In the genomic region with DNA sequence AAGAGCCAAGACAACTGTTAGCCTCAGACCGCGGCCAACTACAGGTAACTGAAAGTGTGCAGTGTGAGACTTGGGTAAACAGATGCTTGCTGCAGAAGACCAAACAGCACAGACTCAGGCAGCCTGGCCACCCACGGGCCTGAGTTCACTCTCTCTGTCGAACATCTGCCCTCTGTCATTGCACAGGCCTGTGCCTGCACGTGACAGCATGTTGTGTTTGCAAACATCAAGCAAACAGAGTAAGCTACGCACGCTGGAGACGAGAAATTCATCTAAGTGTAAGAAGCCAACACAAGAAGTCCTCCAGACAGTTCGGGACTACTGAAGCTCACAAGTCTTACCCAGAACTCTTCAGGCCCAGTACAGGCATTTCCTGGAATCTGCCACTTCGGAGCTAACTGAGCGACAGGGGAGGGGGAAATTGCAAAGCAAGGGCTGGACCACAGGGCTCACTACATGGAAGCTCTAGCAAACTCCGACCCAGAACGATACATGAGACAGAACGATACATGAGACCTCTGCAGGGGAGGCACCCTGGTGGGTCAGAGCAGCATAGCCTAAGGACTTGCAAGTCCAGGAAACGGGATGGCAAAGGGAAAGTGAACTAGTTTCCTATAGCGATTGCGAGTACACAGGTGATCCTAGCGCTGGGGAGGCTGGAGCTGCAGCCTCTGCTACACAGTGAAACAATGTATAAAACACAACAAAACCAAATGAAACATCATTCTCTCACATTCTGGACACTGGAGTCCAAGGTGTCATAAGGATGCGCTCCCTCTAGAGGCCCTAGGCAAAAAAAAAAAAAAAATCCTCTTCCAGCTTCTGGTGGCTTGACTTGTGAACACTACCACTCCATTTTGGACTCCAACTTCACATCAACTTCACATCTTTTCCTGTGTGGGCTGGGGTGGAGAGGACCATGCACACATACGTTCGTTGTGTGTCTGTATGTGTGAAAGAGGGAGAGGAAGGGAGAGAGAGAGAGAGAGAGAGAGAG, we compare ENCODE assay signal across 17 mouse cellular contexts. TPM values are rescaled to one million over a fixed set of nuclear protein-coding genes. Genes with fewer than 3 reads are reported as not detected.
DNase-seq lines count a peak whose midpoint lies in the region; ATAC-seq and TF ChIP-seq lines count a peak whose summit lies in the region.
"Had no signal": no experiment of that assay in that cellular context is flagged by ENCODE, and none has a peak within 500 bp of the region (broad histone marks: within the 10 kb centered on the region; RNA-seq: fewer than 3 reads in every experiment).

No protein-coding gene starts in this region.

- no peaks in the 10 kb centered on the region for H3K27me3 ChIP-seq in forebrain, embryonic 14.5 days (replicated peaks; ENCODE audit: control insufficient read depth, insufficient read depth, low read length)
- H3K27me3 ChIP-seq in forebrain, embryonic 10.5 days (ENCODE audit: poor library complexity, severe bottlenecking) = peaks cover 13% of the 10 kb centered on the region; the same call in 1 of the 2 replicates
- no peaks in the 10 kb centered on the region for H3K27me3 ChIP-seq in embryonic facial prominence, embryonic 11.5 days (ENCODE audit: control insufficient read depth, insufficient read depth, low read length)
- H3K27me3 ChIP-seq in lung, postnatal 0 days (replicated peaks; ENCODE audit: insufficient read depth, low read length) = no peaks in the 10 kb centered on the region
- peaks cover 79% of the 10 kb centered on the region for H3K27me3 ChIP-seq in midbrain, embryonic 10.5 days (ENCODE audit: low read depth, poor library complexity, severe bottlenecking)
- no peaks in the 10 kb centered on the region for H3K27me3 ChIP-seq in midbrain, embryonic 15.5 days (replicated peaks)
- H3K27me3 ChIP-seq: embryonic facial prominence, embryonic 15.5 days; neural tube, embryonic 13.5 days; stomach, embryonic 15.5 days had no signal

- no peaks in the 10 kb centered on the region for H3K9me3 ChIP-seq in forebrain, embryonic 14.5 days (replicated peaks; ENCODE audit: control insufficient read depth, low read length)
- H3K9me3 ChIP-seq in forebrain, embryonic 10.5 days = peaks cover 18% of the 10 kb centered on the region; the same call in 1 of the 2 replicates
- no peaks in the 10 kb centered on the region for H3K9me3 ChIP-seq in embryonic facial prominence, embryonic 11.5 days (replicated peaks; ENCODE audit: control insufficient read depth, low read length)
- H3K9me3 ChIP-seq in lung, postnatal 0 days (ENCODE audit: low read length) = no peaks in the 10 kb centered on the region
- H3K9me3 ChIP-seq in midbrain, embryonic 10.5 days (replicated peaks) = peaks cover 12% of the 10 kb centered on the region; the same call in 1 of the 2 replicates
- no peaks in the 10 kb centered on the region for H3K9me3 ChIP-seq in midbrain, embryonic 15.5 days
- H3K9me3 ChIP-seq: embryonic facial prominence, embryonic 15.5 days; stomach, embryonic 15.5 days had no signal

- no peak for TF ChIP-seq EP300 in lung, postnatal 0 days (IDR thresholded peaks at IDR 0.05)

- H3K4me1 ChIP-seq in forebrain, embryonic 14.5 days (ENCODE audit: control insufficient read depth, insufficient read depth, low read length) = peaks cover 8% of the 10 kb centered on the region; the same call in 1 of the 2 replicates
- peaks cover 40% of the 10 kb centered on the region for H3K4me1 ChIP-seq in forebrain, embryonic 10.5 days
- H3K4me1 ChIP-seq in embryonic facial prominence, embryonic 11.5 days (ENCODE audit: control insufficient read depth, insufficient read depth, low read length) = no peaks in the 10 kb centered on the region
- H3K4me1 ChIP-seq in lung, postnatal 0 days (ENCODE audit: insufficient read depth, low read depth, low read length) = peaks cover 5% of the 10 kb centered on the region; the same call in 1 of the 2 replicates
- H3K4me1 ChIP-seq in midbrain, embryonic 10.5 days = peaks cover 21% of the 10 kb centered on the region
- H3K4me1 ChIP-seq in midbrain, embryonic 15.5 days = peaks cover 9% of the 10 kb centered on the region; the same call in 1 of the 2 replicates

- no peak overlapping the region for H3K27ac ChIP-seq in forebrain, embryonic 14.5 days (ENCODE audit: low read depth, low read length)
- no peak overlapping the region for H3K27ac ChIP-seq in forebrain, embryonic 10.5 days
- H3K27ac ChIP-seq in embryonic facial prominence, embryonic 11.5 days (replicated peaks; ENCODE audit: low read depth, low read length) = no peak overlapping the region
- H3K27ac ChIP-seq in lung, postnatal 0 days (ENCODE audit: low read length) = no peak overlapping the region
- no peak overlapping the region for H3K27ac ChIP-seq in midbrain, embryonic 10.5 days (replicated peaks)
- no peak overlapping the region for H3K27ac ChIP-seq in midbrain, embryonic 15.5 days
- H3K27ac ChIP-seq: embryonic facial prominence, embryonic 15.5 days; neural tube, embryonic 13.5 days; stomach, embryonic 15.5 days had no signal

- no peak overlapping the region for H3K4me3 ChIP-seq in forebrain, embryonic 14.5 days (ENCODE audit: low read depth, low read length)
- no peak overlapping the region for H3K4me3 ChIP-seq in forebrain, embryonic 10.5 days
- H3K4me3 ChIP-seq in embryonic facial prominence, embryonic 11.5 days (ENCODE audit: low read depth, low read length) = no peak overlapping the region
- no peak overlapping the region for H3K4me3 ChIP-seq in lung, postnatal 0 days (ENCODE audit: low read depth, low read length)
- H3K4me3 ChIP-seq in midbrain, embryonic 10.5 days = no peak overlapping the region
- no peak overlapping the region for H3K4me3 ChIP-seq in midbrain, embryonic 15.5 days
- H3K4me3 ChIP-seq: embryonic facial prominence, embryonic 15.5 days; neural tube, embryonic 13.5 days; stomach, embryonic 15.5 days had no signal

- H3K9ac ChIP-seq in forebrain, embryonic 14.5 days (ENCODE audit: low read length) = 0 out of 2 replicates have a peak overlapping the region, but pooled peaks have one; percentile 8
- H3K9ac ChIP-seq in embryonic facial prominence, embryonic 11.5 days (replicated peaks; ENCODE audit: low read length) = no peak overlapping the region
- no peak overlapping the region for H3K9ac ChIP-seq in lung, postnatal 0 days (replicated peaks; ENCODE audit: low read depth)
- H3K9ac ChIP-seq in midbrain, embryonic 15.5 days = no peak overlapping the region
- H3K9ac ChIP-seq: embryonic facial prominence, embryonic 15.5 days; neural tube, embryonic 13.5 days; stomach, embryonic 15.5 days had no signal

- no peak for DNase-seq in forebrain, embryonic 14.5 days (ENCODE audit: low spot score)
- no peak for DNase-seq in forebrain, embryonic 10.5 days (ENCODE audit: extremely low spot score, low spot score)
- DNase-seq in kidney, postnatal 10 days = peak; percentile 28
- DNase-seq in kidney, postnatal 14 days = no peak
- peak; percentile 28 for DNase-seq in embryonic facial prominence, embryonic 11.5 days (ENCODE audit: low spot score)
- DNase-seq in lung, postnatal 0 days (ENCODE audit: low spot score) = peak; percentile 71
- DNase-seq in midbrain, embryonic 10.5 days (ENCODE audit: low spot score) = no peak
- DNase-seq: cerebellum, adult 8-10 months; heart, postnatal 4 days; kidney, adult 2 months; layer of hippocampus, postnatal 36 days; liver had no signal

- no peak for ATAC-seq in forebrain, embryonic 14.5 days
- no peak; the same call in 1 of the 2 replicates for ATAC-seq in embryonic facial prominence, embryonic 11.5 days (replicated peaks; ENCODE audit: insufficient number of reproducible peaks, low FRiP score, low TSS enrichment, low read depth)
- ATAC-seq in lung, postnatal 0 days = peak; percentile 81
- no peak for ATAC-seq in midbrain, embryonic 15.5 days (replicated peaks)
- ATAC-seq: midbrain, embryonic 16.5 days had no signal

- TF ChIP-seq CTCF in lung, postnatal 0 days (IDR thresholded peaks at IDR 0.05) = peak; percentile 15; the same call in 1 of the 2 replicates

- WGBS in forebrain, embryonic 14.5 days = 78% methylated on average over 21 of the region's 21 CpGs
- 82% methylated on average over 21 of the region's 21 CpGs for WGBS in forebrain, embryonic 10.5 days
- WGBS in embryonic facial prominence, embryonic 11.5 days = 58% methylated on average over 21 of the region's 21 CpGs
- 55% methylated on average over 21 of the region's 21 CpGs for WGBS in lung, postnatal 0 days
- WGBS in midbrain, embryonic 10.5 days = 81% methylated on average over 21 of the region's 21 CpGs
- 81% methylated on average over 21 of the region's 21 CpGs for WGBS in midbrain, embryonic 15.5 days

- H3K4me2 ChIP-seq in forebrain, embryonic 14.5 days (ENCODE audit: low read length) = no peak overlapping the region
- no peak overlapping the region for H3K4me2 ChIP-seq in embryonic facial prominence, embryonic 11.5 days (ENCODE audit: low read depth, low read length)
- no peak overlapping the region for H3K4me2 ChIP-seq in lung, postnatal 0 days (replicated peaks; ENCODE audit: low read depth, low read length)
- H3K4me2 ChIP-seq in midbrain, embryonic 15.5 days = no peak overlapping the region
- H3K4me2 ChIP-seq: embryonic facial prominence, embryonic 15.5 days; neural tube, embryonic 13.5 days; stomach, embryonic 15.5 days had no signal

- H3K36me3 ChIP-seq in forebrain, embryonic 14.5 days (ENCODE audit: control insufficient read depth, insufficient read depth, low read length) = no peaks in the 10 kb centered on the region
- peaks cover 27% of the 10 kb centered on the region for H3K36me3 ChIP-seq in forebrain, embryonic 10.5 days (replicated peaks)
- H3K36me3 ChIP-seq in embryonic facial prominence, embryonic 11.5 days (replicated peaks; ENCODE audit: control insufficient read depth, insufficient read depth, low read depth, low read length) = no peaks in the 10 kb centered on the region
- H3K36me3 ChIP-seq in lung, postnatal 0 days (ENCODE audit: insufficient read depth, low read length) = no peaks in the 10 kb centered on the region
- peaks cover 10% of the 10 kb centered on the region for H3K36me3 ChIP-seq in midbrain, embryonic 10.5 days
- H3K36me3 ChIP-seq in midbrain, embryonic 15.5 days (replicated peaks) = no peaks in the 10 kb centered on the region
- H3K36me3 ChIP-seq: embryonic facial prominence, embryonic 15.5 days; stomach, embryonic 15.5 days had no signal

RNA-seq across cellular contexts. Expression of a gene that starts 18.0 kb away (rescaled TPM):
- 22.4 and 31.9 TPM in 2 replicates for polyA plus RNA-seq in forebrain, embryonic 14.5 days (2014; fragmentation: Nextera tagmentation; extraction: Ambion mirVana)
- polyA plus RNA-seq in forebrain, embryonic 10.5 days (2016; fragmentation: Nextera tagmentation; extraction: Ambion mirVana) = 18.4 and 21.4 TPM in 2 replicates
- polyA plus RNA-seq in embryonic facial prominence, embryonic 11.5 days (2014; fragmentation: Nextera tagmentation; extraction: Ambion mirVana) = 31.2 and 33.8 TPM in 2 replicates
- 3.7 and 9.3 TPM in 2 replicates for polyA plus RNA-seq in lung, postnatal 0 days (2015; fragmentation: Nextera tagmentation; extraction: Ambion mirVana)
- 13.8 and 13.9 TPM in 2 replicates for polyA plus RNA-seq in midbrain, embryonic 10.5 days (2016; fragmentation: Nextera tagmentation; extraction: Ambion mirVana)
- polyA plus RNA-seq in midbrain, embryonic 15.5 days (2015; fragmentation: Nextera tagmentation; extraction: Ambion mirVana) = 26.3 and 30.8 TPM in 2 replicates

Comparison
In these comparisons a context has a peak if more than half of its experiments do, and no peak if none do; other contexts are left out.
1. DNase-seq: peak in kidney, postnatal 10 days (single experiment), embryonic facial prominence, embryonic 11.5 days (single experiment) and lung, postnatal 0 days (single experiment); none in forebrain, embryonic 14.5 days (single experiment), forebrain, embryonic 10.5 days (single experiment), kidney, postnatal 14 days (single experiment) and midbrain, embryonic 10.5 days (single experiment).